Mouse (Mus musculus): ENCODE measurements around the gene Epb41l5. TPM values are rescaled to one million over a fixed set of nuclear protein-coding genes. Genes with fewer than 3 reads are reported as not detected.

Epb41l5 gene
- polyA plus RNA-seq, 1 experiment from 2014 or later: 24.2 TPM

DNA sequence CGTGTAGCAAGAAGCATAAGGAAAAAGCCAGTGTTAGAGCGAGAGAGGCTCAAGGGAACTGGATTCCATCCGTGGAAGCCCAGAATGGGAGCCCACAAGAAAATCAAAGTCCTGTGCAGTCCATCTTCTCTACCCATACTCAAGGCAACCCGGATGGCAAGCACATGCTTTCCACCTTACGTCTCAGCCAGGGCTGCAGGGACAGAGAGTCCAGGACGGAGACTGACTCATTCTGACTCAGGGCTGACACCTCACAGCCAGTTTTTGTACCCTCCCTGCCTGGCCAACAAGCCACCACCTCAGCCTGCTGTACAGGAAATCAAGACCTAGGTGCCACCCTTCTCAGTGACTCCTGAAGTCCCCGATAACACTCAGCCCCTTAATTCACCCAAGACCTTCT, 139.3 kb downstream of the Epb41l5 start:
- WGBS: 83% methylated on average over 7 of the region's 7 CpGs

DNA sequence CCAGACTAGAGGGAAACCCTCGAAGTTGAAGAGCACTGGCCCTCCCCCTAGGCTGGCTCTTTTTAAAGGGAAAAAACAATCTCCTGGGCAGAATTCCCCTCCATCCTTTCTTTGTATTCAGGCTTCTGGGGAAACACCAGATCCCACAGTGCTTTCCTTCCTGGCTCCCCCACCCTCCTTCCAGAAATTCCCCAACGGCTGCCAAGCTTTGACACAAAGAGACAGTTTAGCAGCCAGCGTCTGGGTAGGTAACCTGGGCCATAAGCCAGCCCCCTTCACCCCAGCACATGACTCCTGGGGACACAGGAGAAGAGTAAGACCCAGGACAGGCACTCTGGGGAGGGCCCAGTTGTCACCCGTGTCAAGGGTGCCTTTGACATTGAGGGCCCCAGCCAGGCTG, 140.3 kb downstream of the Epb41l5 start:
- no peak for ATAC-seq
- WGBS: 50% methylated on average over 4 of the region's 4 CpGs
- H3K4me1 ChIP-seq (replicated peaks): peaks cover 13% of the 10 kb centered on the region
- no peak overlapping the region for H3K4me2 ChIP-seq (replicated peaks)
- no peak overlapping the region for H3K9ac ChIP-seq (replicated peaks)
- peaks cover 18% of the 10 kb centered on the region for H3K27me3 ChIP-seq
- H3K4me3 ChIP-seq (replicated peaks): no peak overlapping the region
- no peaks in the 10 kb centered on the region for H3K9me3 ChIP-seq
- H3K27ac ChIP-seq: 0 out of 2 replicates have a peak overlapping the region, but pooled peaks have one; percentile 20
- H3K36me3 ChIP-seq: no peaks in the 10 kb centered on the region

More for the DNA sequence above, 139.3 kb downstream of the Epb41l5 start:
- no peak for ATAC-seq
- Histone ChIP-seq H3K27ac (no peak overlapping the region), H3K9ac (replicated peaks) (no peak overlapping the region), H3K4me2 (replicated peaks) (no peak overlapping the region), H3K4me3 (replicated peaks) (no peak overlapping the region), H3K4me1 (replicated peaks) (peaks cover 6% of the 10 kb centered on the region), H3K9me3 (no peaks in the 10 kb centered on the region), H3K27me3 (peaks cover 18% of the 10 kb centered on the region), H3K36me3 (no peaks in the 10 kb centered on the region)

DNA sequence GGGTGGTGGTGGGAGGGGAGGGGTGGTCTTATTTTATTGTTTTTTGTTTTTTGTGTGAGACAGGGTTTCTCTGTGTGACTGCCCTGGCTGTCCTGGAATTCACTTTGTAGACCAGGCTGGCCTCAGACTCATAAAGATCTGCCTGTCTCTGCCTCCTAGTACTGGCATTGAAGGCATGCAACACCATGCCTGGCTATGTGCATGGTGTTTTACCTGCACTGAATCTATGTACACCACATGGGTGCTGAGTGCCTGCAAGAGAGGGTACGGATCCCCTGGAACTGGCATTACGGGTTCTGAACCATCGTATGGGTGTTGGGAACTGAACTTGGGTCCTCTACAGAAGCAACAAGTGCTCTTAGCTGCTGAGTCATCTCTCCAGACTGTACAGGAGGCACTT, 142.8 kb downstream of the Epb41l5 start:
- Histone ChIP-seq H3K4me2 (replicated peaks) (no peak overlapping the region), H3K9me3 (no peaks in the 10 kb centered on the region), H3K36me3 (no peaks in the 10 kb centered on the region), H3K4me1 (replicated peaks) (peaks cover 25% of the 10 kb centered on the region), H3K4me3 (replicated peaks) (no peak overlapping the region), H3K27me3 (peaks cover 18% of the 10 kb centered on the region), H3K9ac (replicated peaks) (no peak overlapping the region), H3K27ac (no peak overlapping the region)
- no peak for ATAC-seq
- WGBS: 91% methylated on average over 3 of the region's 3 CpGs

DNA sequence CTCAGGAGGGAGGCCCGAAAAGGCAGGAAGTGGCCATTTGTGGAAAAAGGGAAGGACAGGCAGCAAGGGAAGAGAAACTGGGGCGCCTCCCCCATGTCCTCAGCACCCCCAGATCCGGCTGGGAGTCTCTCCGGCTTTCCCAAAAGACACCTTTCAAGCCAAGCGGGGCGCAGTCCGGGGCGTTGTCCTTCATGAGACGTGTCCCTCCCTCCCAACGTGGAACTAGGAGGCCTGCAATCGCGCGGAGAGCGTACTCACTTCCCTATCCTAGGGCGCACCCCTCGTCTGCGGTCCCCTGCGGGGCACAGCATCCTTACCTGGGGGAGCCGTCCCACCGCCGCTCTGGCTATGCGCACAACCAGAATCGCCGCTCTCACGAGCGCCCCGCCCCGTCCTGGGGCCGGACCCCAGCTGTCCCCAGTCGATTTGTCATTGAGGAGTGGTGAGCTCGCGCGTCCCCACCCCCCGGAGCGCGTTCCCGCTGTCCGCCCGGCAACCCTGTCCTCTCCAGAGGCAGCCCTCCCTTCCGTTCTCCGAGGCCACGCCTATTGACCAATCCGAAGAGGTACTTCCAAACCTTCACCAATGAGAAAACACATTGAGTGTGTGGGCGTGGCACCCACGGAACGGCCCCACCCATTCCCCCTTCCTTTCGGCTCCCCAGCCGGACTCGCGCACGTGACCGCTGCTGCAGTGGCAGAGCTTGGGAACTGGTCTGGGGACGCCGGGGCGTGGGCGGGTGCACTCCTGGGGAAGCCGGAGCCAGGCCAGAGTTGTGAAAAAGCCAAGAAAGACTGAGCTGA, 144.3 kb downstream of the Epb41l5 start, which contains the start of gene Ralb:
Ralb (minus strand) TSS at position 535 of the 803 bp plus-strand sequence.
- Histone ChIP-seq H3K4me1 (replicated peaks) (peaks cover 25% of the 10 kb centered on the region), H3K9ac (replicated peaks) (peak within 1 kb of the TSS; percentile 82), H3K27ac (peak within 1 kb of the TSS; percentile 49), H3K4me2 (replicated peaks) (peak within 1 kb of the TSS; percentile 83), H3K27me3 (peaks cover 18% of the 10 kb centered on the region), H3K36me3 (no peaks in the 10 kb centered on the region), H3K9me3 (no peaks in the 10 kb centered on the region), H3K4me3 (replicated peaks) (peak within 1 kb of the TSS; percentile 74)
- peak; percentile 97 for ATAC-seq
- WGBS: under 1% methylated on average over 57 of the region's 57 CpGs

DNA sequence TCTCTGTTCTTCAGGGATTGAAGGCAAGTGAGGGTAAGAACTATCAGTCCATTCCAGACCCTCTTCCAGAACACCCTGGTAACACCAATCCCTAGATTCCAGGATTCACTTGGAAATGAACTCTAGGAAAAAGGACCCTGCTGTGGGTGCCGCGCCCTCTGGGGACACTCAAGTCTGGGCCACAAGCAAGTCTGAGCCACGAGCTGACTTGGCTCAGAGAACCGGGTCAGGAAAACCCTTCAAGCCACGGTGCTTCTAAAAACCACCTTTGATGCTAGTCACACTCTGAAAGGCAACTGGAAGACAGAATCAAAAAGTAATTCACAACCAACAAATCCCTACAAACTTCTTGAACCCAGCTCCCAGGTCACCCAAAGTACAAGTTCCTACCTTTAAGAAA, 145.0 kb downstream of the Epb41l5 start:
- 27% methylated on average over 5 of the region's 5 CpGs for WGBS

DNA sequence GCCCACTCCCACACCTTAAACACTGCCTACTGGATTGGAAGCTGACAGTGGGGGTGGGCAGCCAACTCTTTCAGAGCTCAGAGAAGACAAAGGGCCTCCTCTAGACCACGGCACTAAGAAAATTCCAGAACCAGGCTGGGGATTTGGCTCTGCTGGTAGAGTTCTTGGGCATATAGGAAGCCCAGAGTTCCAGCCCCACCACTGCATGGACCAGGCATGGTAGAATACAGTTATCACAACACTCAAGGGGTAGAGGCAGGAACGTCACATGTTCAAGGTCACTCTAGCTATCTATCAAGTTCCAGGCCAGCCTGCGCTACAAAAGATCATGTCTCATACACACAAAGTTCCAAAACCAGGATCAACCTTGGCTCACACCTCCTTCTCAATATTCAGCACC, 145.6 kb downstream of the Epb41l5 start:
- 83% methylated on average over 3 of the region's 3 CpGs for WGBS
- Histone ChIP-seq H3K27ac (no peak overlapping the region), H3K4me2 (replicated peaks) (peak overlapping the region; percentile 83), H3K27me3 (peaks cover 18% of the 10 kb centered on the region), H3K4me1 (replicated peaks) (peaks cover 25% of the 10 kb centered on the region), H3K4me3 (replicated peaks) (peak overlapping the region; percentile 74), H3K36me3 (no peaks in the 10 kb centered on the region), H3K9me3 (no peaks in the 10 kb centered on the region), H3K9ac (replicated peaks) (no peak overlapping the region)
- ATAC-seq: no peak

More for the DNA sequence above, 145.0 kb downstream of the Epb41l5 start:
- H3K9me3 ChIP-seq: no peaks in the 10 kb centered on the region
- no peak overlapping the region for H3K27ac ChIP-seq
- H3K4me1 ChIP-seq (replicated peaks): peaks cover 25% of the 10 kb centered on the region
- no peak for ATAC-seq
- peak overlapping the region; percentile 74 for H3K4me3 ChIP-seq (replicated peaks)
- H3K9ac ChIP-seq (replicated peaks): peak overlapping the region; percentile 82
- H3K27me3 ChIP-seq: peaks cover 18% of the 10 kb centered on the region
- H3K36me3 ChIP-seq: no peaks in the 10 kb centered on the region
- H3K4me2 ChIP-seq (replicated peaks): peak overlapping the region; percentile 83

DNA sequence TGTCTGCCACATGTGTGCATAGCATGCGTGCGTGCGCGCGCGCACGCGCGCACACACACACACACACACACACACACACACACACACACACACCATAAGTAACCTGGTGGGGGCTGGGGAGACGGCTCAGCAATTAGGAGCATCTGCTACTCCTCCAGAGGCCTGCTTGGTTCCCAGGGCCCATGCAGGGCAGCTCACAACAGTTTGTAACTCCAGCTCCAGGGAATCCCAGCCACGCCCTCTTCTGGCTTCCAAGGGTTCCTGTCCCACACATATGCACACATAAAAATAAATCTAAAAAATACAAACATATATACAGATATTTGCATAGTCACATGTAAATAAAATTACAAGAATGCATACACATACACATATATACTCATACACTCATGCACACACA, 146.1 kb downstream of the Epb41l5 start:
- peaks cover 18% of the 10 kb centered on the region for H3K27me3 ChIP-seq
- H3K27ac ChIP-seq: no peak overlapping the region
- no peak for ATAC-seq
- H3K36me3 ChIP-seq: no peaks in the 10 kb centered on the region
- H3K9me3 ChIP-seq: no peaks in the 10 kb centered on the region
- peaks cover 25% of the 10 kb centered on the region for H3K4me1 ChIP-seq (replicated peaks)
- H3K9ac ChIP-seq (replicated peaks): no peak overlapping the region
- 88% methylated on average over 11 of the region's 11 CpGs for WGBS
- peak overlapping the region; percentile 83 for H3K4me2 ChIP-seq (replicated peaks)
- no peak overlapping the region for H3K4me3 ChIP-seq (replicated peaks)

DNA sequence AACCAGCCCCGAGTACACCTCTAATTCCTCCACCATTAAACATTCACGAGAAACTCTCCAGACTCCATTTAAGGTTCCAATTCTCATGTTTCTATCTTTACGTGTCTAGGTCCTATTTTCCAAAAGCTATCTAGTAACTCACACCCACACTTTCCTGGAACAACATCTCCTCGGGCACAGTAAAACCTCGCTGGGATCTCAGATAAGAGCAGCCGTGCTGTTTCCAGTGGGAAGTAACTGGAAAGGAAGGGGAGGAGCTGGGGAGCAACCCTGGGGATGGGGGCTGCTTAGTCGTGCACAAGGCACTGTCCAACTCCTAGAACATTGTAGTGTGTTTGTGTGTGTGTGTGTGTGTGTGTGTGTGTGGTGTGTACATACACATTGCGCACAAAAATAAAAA, 146.9 kb downstream of the Epb41l5 start:
- no peaks in the 10 kb centered on the region for H3K36me3 ChIP-seq
- ATAC-seq: no peak
- no peak overlapping the region for H3K9ac ChIP-seq (replicated peaks)
- H3K27me3 ChIP-seq: peaks cover 13% of the 10 kb centered on the region
- H3K4me2 ChIP-seq (replicated peaks): no peak overlapping the region
- H3K4me3 ChIP-seq (replicated peaks): no peak overlapping the region
- peaks cover 25% of the 10 kb centered on the region for H3K4me1 ChIP-seq (replicated peaks)
- H3K9me3 ChIP-seq: no peaks in the 10 kb centered on the region
- WGBS: 86% methylated on average over 8 of the region's 8 CpGs
- no peak overlapping the region for H3K27ac ChIP-seq

DNA sequence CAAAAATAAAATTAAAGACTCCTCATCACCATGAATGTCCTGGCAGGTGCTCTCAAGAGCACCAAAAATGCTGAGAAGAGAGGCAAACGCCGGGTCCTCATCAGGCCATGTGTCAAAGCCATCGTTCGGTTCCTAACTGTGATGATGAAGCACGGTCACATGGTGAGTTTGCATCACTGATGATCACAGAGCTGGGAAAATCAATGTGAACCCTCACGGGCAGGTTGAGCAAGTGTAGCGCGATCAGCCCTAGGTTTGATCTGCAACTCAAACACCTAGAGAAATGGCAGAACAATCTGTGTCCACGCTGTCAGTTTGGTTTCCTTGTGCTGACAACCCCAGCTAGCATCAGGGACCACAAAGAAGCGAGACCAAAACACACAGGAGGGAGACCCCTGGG, 149.3 kb downstream of the Epb41l5 start:
- no peak for ATAC-seq
- Histone ChIP-seq H3K27me3 (no peaks in the 10 kb centered on the region), H3K9me3 (no peaks in the 10 kb centered on the region), H3K4me1 (replicated peaks) (peaks cover 19% of the 10 kb centered on the region), H3K9ac (replicated peaks) (no peak overlapping the region), H3K4me3 (replicated peaks) (no peak overlapping the region), H3K4me2 (replicated peaks) (no peak overlapping the region), H3K27ac (no peak overlapping the region), H3K36me3 (no peaks in the 10 kb centered on the region)
- 87% methylated on average over 10 of the region's 10 CpGs for WGBS

DNA sequence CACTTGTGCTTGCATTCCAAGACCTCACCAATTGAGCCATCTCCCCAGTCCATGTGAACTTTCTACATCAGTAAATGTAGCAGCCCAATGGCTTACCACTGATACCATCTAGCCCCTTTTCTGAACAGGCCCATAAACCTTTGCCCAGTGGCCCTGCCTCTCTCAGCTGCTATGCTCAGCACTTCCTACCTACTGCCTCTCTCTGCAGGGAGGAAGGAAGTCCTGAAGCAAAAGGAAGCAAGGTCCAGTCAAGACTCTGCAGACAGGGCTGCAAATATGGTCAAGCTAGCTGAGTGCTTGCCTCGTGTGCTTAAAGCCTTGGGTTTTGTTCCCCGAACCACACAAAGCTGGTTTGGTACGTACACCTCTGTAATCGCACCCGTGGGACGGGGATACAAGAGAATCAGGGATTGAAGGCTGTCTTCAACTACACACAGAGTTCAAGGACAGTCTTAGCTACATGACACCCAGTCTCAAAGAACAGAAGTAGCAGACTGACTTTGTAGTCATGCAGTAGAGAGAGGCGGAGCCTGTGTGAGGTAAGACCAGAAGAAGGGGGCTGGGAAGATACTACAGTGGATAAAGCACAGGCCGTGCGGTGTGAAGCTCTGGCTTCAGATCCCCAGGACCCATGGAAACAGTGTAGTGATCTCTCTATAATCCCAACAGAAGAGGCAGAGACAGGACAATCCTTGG, 150.1 kb downstream of the Epb41l5 start:
- no peak overlapping the region for H3K9ac ChIP-seq (replicated peaks)
- no peak overlapping the region for H3K4me2 ChIP-seq (replicated peaks)
- ATAC-seq: no peak
- no peak overlapping the region for H3K27ac ChIP-seq
- no peaks in the 10 kb centered on the region for H3K36me3 ChIP-seq
- peaks cover 13% of the 10 kb centered on the region for H3K4me1 ChIP-seq (replicated peaks)
- H3K4me3 ChIP-seq (replicated peaks): no peak overlapping the region
- H3K9me3 ChIP-seq: no peaks in the 10 kb centered on the region
- 86% methylated on average over 9 of the region's 9 CpGs for WGBS
- H3K27me3 ChIP-seq: no peaks in the 10 kb centered on the region

DNA sequence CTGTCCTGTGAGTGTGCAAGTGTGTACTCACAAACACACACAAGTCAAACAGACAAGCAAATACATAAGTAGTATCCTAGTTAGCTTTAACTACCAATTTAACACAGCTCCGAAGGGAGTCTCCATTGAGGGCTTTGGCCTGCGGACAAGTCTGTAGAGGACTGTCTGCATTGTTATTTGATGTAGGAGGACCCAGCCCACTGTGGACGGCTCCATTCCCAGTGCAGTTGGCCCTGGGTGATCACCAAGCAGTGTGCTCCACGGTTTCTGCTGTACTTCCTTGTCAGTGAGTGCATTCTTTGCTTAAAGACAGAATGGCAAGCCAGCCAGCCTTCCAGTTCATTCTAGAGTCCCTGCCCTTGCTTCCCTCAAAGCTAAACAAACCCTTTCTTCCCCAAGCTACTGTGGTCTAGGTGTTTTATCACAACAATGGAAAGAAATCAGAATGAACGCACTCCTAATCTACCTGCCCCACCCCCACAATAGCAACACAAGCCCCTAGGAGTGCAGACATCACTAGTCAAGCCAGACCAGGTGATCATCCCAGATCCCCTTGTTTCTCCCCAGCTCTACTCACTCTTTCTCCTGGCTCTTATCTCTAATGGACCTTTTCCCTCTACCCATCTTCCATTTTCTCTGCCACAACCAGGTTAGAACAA, 151.3 kb downstream of the Epb41l5 start:
- Histone ChIP-seq H3K36me3 (no peaks in the 10 kb centered on the region), H3K4me3 (replicated peaks) (no peak overlapping the region), H3K27me3 (no peaks in the 10 kb centered on the region), H3K9me3 (no peaks in the 10 kb centered on the region), H3K4me1 (replicated peaks) (peaks cover under 1% of the 10 kb centered on the region; the same call in 1 of the 2 replicates), H3K4me2 (replicated peaks) (no peak overlapping the region), H3K9ac (replicated peaks) (no peak overlapping the region), H3K27ac (no peak overlapping the region)
- no peak for ATAC-seq
- WGBS: 75% methylated on average over 5 of the region's 5 CpGs

DNA sequence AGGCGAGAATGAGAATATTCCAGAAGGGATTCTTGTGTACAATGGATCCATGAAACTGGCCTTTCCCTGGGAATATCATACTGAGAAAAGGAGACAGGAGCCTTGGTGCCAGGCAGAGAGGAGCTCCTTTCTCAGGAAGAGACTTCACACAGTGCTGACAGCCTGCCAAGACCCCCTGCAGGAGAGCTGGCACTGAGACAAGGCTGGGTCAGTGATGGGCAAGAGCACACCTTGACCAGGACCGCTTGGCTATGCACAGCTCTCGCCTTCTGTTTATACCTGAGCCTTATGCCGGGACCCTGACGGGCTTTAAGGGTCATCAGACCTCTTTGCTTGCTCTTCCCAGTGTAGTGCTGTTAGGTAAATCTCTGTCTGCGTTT, 153.4 kb downstream of the Epb41l5 start:
- Histone ChIP-seq H3K4me1 (replicated peaks) (no peaks in the 10 kb centered on the region; the same call in 1 of the 2 replicates), H3K9ac (replicated peaks) (no peak overlapping the region)

More for the DNA sequence above, 153.4 kb downstream of the Epb41l5 start:
- ATAC-seq: no peak
- Histone ChIP-seq H3K4me2 (replicated peaks) (no peak overlapping the region), H3K4me3 (replicated peaks) (no peak overlapping the region), H3K27ac (no peak overlapping the region), H3K36me3 (no peaks in the 10 kb centered on the region), H3K27me3 (no peaks in the 10 kb centered on the region), H3K9me3 (no peaks in the 10 kb centered on the region)
- WGBS: 90% methylated on average over 6 of the region's 6 CpGs

Data from midbrain, embryonic 13.5 days (tissue).